Mouse (Mus musculus) layer of hippocampus, postnatal 14 days (tissue): Measurements from ENCODE around the gene Ciapin1. TPM values are rescaled to one million over a fixed set of nuclear protein-coding genes. Genes with fewer than 3 reads are reported as not detected.
A peak's percentile ranks its signal among the peaks of the same experiment; 100 is the strongest.

Experiments used
- DNase-seq, 2 experiments: peaks; one replicate each; pipeline ENCODE4 v3.0.0; 2021 to 2022; ENCODE audit warnings: low spot score in 2 of 2, mixed read lengths in 1 of 2
- long read RNA-seq, 2 experiments: library from polyadenylated mRNA; stranded (forward); transcript quantifications; one replicate each; pipeline ENCODE4 v2.0.0; 2021
- total RNA-seq, 2 experiments: library from RNA; stranded (reverse); gene quantifications; 2 replicates each; pipeline ENCODE4 v1.2.3; 2021

The Ciapin1 gene
- total RNA-seq: 10 to 100 TPM; 76.1 to 88.0 TPM
- long read RNA-seq, experiment 1, full-length matches to known transcripts: 91 of 118 reads
- long read RNA-seq, experiment 1, partial matches to known transcripts: 15 of 118 reads
- long read RNA-seq, experiment 1, other reads (novel, unspliced or antisense): 12 of 118 reads
- long read RNA-seq, experiment 2, full-length matches to known transcripts: 93 of 115 reads
- long read RNA-seq, experiment 2, partial matches to known transcripts: 12 of 115 reads
- long read RNA-seq, experiment 2, other reads (novel, unspliced or antisense): 10 of 115 reads

- peak; percentile 92 to 95 for DNase-seq
These were observed at the start of gene Ciapin1, which contains the start of gene Coq9 for GRCm38 (mm10) chr8:94837662-94838574. Gene Ciapin1, minus strand, starts transcription at chr8:94838358. Gene Coq9, plus strand, starts transcription at chr8:94838321.

- no peak for DNase-seq
These were observed 42.6 kb upstream of the Ciapin1 start for GRCm38 (mm10) chr8:94880742-94881141.

GRCm38 (mm10) chr8:94876820-94877219, 38.7 kb upstream of the Ciapin1 start:
- DNase-seq: no peak

- peak in 1 of 2 experiments; percentile 45 for DNase-seq
These were observed 38.1 kb upstream of the Ciapin1 start, which contains the start of gene Dok4 for GRCm38 (mm10) chr8:94876197-94876730. Gene Dok4, minus strand, starts transcription at chr8:94876330.

GRCm38 (mm10) chr8:94875871-94876150, 37.7 kb upstream of the Ciapin1 start:
- DNase-seq: no peak

GRCm38 (mm10) chr8:94875096-94875870, 37.1 kb upstream of the Ciapin1 start:
- DNase-seq: peak in 1 of 2 experiments; percentile 26

GRCm38 (mm10) chr8:94874358-94874757, 36.2 kb upstream of the Ciapin1 start:
- DNase-seq: peak; percentile 71 to 72

GRCm38 (mm10) chr8:94872576-94872975, 34.4 kb upstream of the Ciapin1 start:
- no peak for DNase-seq

GRCm38 (mm10) chr8:94872156-94872555, 34.0 kb upstream of the Ciapin1 start:
- DNase-seq: no peak

- peak in 1 of 2 experiments; percentile 87 for DNase-seq
These were observed 33.1 kb upstream of the Ciapin1 start for GRCm38 (mm10) chr8:94871108-94871894.

- peak; percentile 69 to 73 for DNase-seq
These were observed 32.4 kb upstream of the Ciapin1 start for GRCm38 (mm10) chr8:94870474-94871107.

- no peak for DNase-seq
These were observed 31.8 kb upstream of the Ciapin1 start for GRCm38 (mm10) chr8:94870003-94870402.

GRCm38 (mm10) chr8:94869146-94869545, 31.0 kb upstream of the Ciapin1 start:
- DNase-seq: no peak

- DNase-seq: no peak
These were observed 28.8 kb upstream of the Ciapin1 start for GRCm38 (mm10) chr8:94866921-94867320.

GRCm38 (mm10) chr8:94865292-94865691, 27.1 kb upstream of the Ciapin1 start:
- DNase-seq: peak in 1 of 2 experiments; percentile 24

GRCm38 (mm10) chr8:94863897-94864673, 25.9 kb upstream of the Ciapin1 start:
- no peak for DNase-seq

- no peak for DNase-seq
These were observed 24.5 kb upstream of the Ciapin1 start for GRCm38 (mm10) chr8:94862487-94863220.

GRCm38 (mm10) chr8:94861352-94861910, 23.3 kb upstream of the Ciapin1 start:
- peak in 1 of 2 experiments; percentile 36 for DNase-seq
